Mouse (Mus musculus) CH12.LX (cell line): ENCODE results near the gene Fbxw11. TPM values are rescaled to one million over a fixed set of nuclear protein-coding genes. Genes with fewer than 3 reads are reported as not detected.
"Not testable (repeated sequence)": the region's sequence is repeated elsewhere in the genome, so short reads cannot be mapped to it uniquely, and the experiment has no call there.

Experiments
- DNase-seq: peaks from one replicate; pipeline ENCODE4 v3.0.0-alpha.2; 2013; ENCODE audit errors: extremely low read depth
- H3K27ac ChIP-seq: 2 replicates; pipeline ENCODE4 v1.5.1; 2012; ENCODE audit warnings: low read depth, mild to moderate bottlenecking, control low read depth, moderate library complexity; ENCODE audit not compliant: insufficient read depth
- H3K27me3 ChIP-seq: replicated peaks from 2 replicates; pipeline ENCODE3; 2012; ENCODE audit warnings: inconsistent platforms
- H3K36me3 ChIP-seq, 2 experiments: replicated peaks in 1 of 2; 2 replicates each; pipeline versions ENCODE3 to v1.6.1; 2012; ENCODE audit warnings: inconsistent platforms in 1 of 2, low read length in 1 of 2, mild to moderate bottlenecking in 1 of 2, mixed read lengths in 1 of 2, moderate library complexity in 1 of 2; ENCODE audit not compliant: control insufficient read depth in 1 of 2, insufficient read depth in 1 of 2
- H3K4me1 ChIP-seq, 2 experiments: 2 replicates each; pipeline ENCODE4 v1.6.1; 2012; ENCODE audit warnings: inconsistent platforms in 1 of 2, moderate library complexity in 1 of 2; ENCODE audit not compliant: insufficient read depth in 2 of 2, control insufficient read depth in 1 of 2
- H3K4me2 ChIP-seq: 2 replicates; pipeline ENCODE4 v1.6.1; 2012; ENCODE audit warnings: low read depth, mild to moderate bottlenecking, control low read depth; ENCODE audit not compliant: poor library complexity, insufficient read depth, severe bottlenecking
- H3K4me3 ChIP-seq, 3 experiments: fragments of 150-350 bp in 1 of 3; sonication (generic) in 1 of 3; replicated peaks in 1 of 3; 2 replicates each; pipeline versions ENCODE3 to v1.5.1; 2011 to 2012; ENCODE audit warnings: low read depth in 2 of 3, low read length in 2 of 3, mild to moderate bottlenecking in 2 of 3, moderate library complexity in 2 of 3, control low read depth in 1 of 3, improper control_type of control experiment in 1 of 3, inconsistent platforms in 1 of 3, mixed read lengths in 1 of 3; ENCODE audit not compliant: poor library complexity in 1 of 3
- H3K79me2 ChIP-seq: replicated peaks from 2 replicates; pipeline ENCODE4 v1.6.1; 2012; ENCODE audit warnings: mild to moderate bottlenecking, moderate library complexity; ENCODE audit not compliant: control insufficient read depth, poor library complexity, insufficient read depth, severe bottlenecking; ENCODE audit errors: extremely low read depth
- H3K9ac ChIP-seq: 2 replicates; pipeline ENCODE4 v1.6.1; 2012; ENCODE audit warnings: low read depth, mild to moderate bottlenecking, control low read depth, moderate library complexity; ENCODE audit not compliant: insufficient read depth
- H3K9me3 ChIP-seq: replicated peaks from 2 replicates; pipeline ENCODE3; 2012; ENCODE audit warnings: low read length, inconsistent platforms, mixed read lengths
- BHLHE40 ChIP-seq: IDR thresholded peaks from 2 replicates; pipeline ENCODE4 v1.6.1; 2011; ENCODE audit warnings: mild to moderate bottlenecking, low read depth, low read length, improper control_type of control experiment
- CTCF ChIP-seq, 2 experiments: IDR thresholded peaks in 1 of 2; conservative IDR thresholded peaks in 1 of 2; 2 replicates each; pipeline ENCODE4 v1.5.1; 2011 to 2012; ENCODE audit warnings: low read depth in 2 of 2, low read length in 2 of 2, improper control_type of control experiment in 1 of 2, inconsistent platforms in 1 of 2, mild to moderate bottlenecking in 1 of 2, moderate library complexity in 1 of 2
- E2F4 ChIP-seq: IDR thresholded peaks from 2 replicates; pipeline ENCODE4 v1.6.1; 2011; ENCODE audit warnings: low read depth, low read length, improper control_type of control experiment; ENCODE audit not compliant: insufficient replicate concordance
- ELF1 ChIP-seq: IDR thresholded peaks from 2 replicates; pipeline ENCODE4 v1.6.1; 2014; ENCODE audit warnings: low read depth, mild to moderate bottlenecking, inconsistent platforms, low read length, improper control_type of control experiment
- EP300 ChIP-seq: IDR thresholded peaks from 2 replicates; pipeline ENCODE4 v1.6.1; 2011; ENCODE audit warnings: low read length, improper control_type of control experiment
- ETS1 ChIP-seq: conservative IDR thresholded peaks from 2 replicates; pipeline ENCODE4 v1.6.1; 2012; ENCODE audit warnings: low read depth, mild to moderate bottlenecking, inconsistent platforms, low read length, improper control_type of control experiment, moderate library complexity
- JUN ChIP-seq: IDR thresholded peaks from 2 replicates; pipeline ENCODE4 v1.6.1; 2011; ENCODE audit warnings: low read depth, mild to moderate bottlenecking, low read length, improper control_type of control experiment, moderate library complexity; ENCODE audit not compliant: insufficient read depth
- JUND ChIP-seq: conservative IDR thresholded peaks from 2 replicates; pipeline ENCODE4 v1.6.1; 2011; ENCODE audit warnings: low read depth, low read length, improper control_type of control experiment
- MAZ ChIP-seq: IDR thresholded peaks from 2 replicates; pipeline ENCODE4 v1.6.1; 2012; ENCODE audit warnings: low read depth, mild to moderate bottlenecking, inconsistent platforms, low read length, improper control_type of control experiment, moderate library complexity
- MEF2A ChIP-seq: IDR thresholded peaks from 2 replicates; pipeline ENCODE4 v1.6.1; 2014; ENCODE audit warnings: low read depth, mild to moderate bottlenecking, inconsistent platforms, low read length, improper control_type of control experiment, borderline replicate concordance
- MYC ChIP-seq: IDR thresholded peaks from 2 replicates; pipeline ENCODE4 v1.6.1; 2011; ENCODE audit warnings: low read depth, mild to moderate bottlenecking, improper control_type of control experiment, low read length
- NELFE ChIP-seq: IDR thresholded peaks from 2 replicates; pipeline ENCODE4 v1.6.1; 2011; ENCODE audit warnings: low read depth, low read length, improper control_type of control experiment
- NRF1 ChIP-seq: IDR thresholded peaks from 2 replicates; pipeline ENCODE4 v1.6.1; 2014; ENCODE audit warnings: low read depth, mild to moderate bottlenecking, inconsistent platforms, low read length, improper control_type of control experiment, moderate library complexity
- POLR2A ChIP-seq: IDR thresholded peaks from 2 replicates; pipeline ENCODE4 v1.6.1; 2011; ENCODE audit warnings: low read depth, mild to moderate bottlenecking, improper control_type of control experiment, low read length
- SIN3A ChIP-seq: IDR thresholded peaks from 2 replicates; pipeline ENCODE4 v1.6.1; 2012; ENCODE audit warnings: low read length, improper control_type of control experiment, inconsistent platforms
- SMC3 ChIP-seq: IDR thresholded peaks from 2 replicates; pipeline ENCODE4 v1.6.1; 2011; ENCODE audit warnings: low read depth, low read length, improper control_type of control experiment
- TBP ChIP-seq: conservative IDR thresholded peaks from 2 replicates; pipeline ENCODE4 v1.6.1; 2011; ENCODE audit warnings: low read depth, low read length, improper control_type of control experiment
- TCF12 ChIP-seq: IDR thresholded peaks from 2 replicates; pipeline ENCODE4 v1.6.1; 2014; ENCODE audit warnings: low read depth, mild to moderate bottlenecking, inconsistent platforms, low read length, improper control_type of control experiment
- UBTF ChIP-seq: IDR thresholded peaks from 2 replicates; pipeline ENCODE4 v1.6.1; 2012; ENCODE audit warnings: low read depth, mild to moderate bottlenecking, inconsistent platforms, low read length, improper control_type of control experiment, moderate library complexity
- ZC3H11A ChIP-seq: IDR thresholded peaks from 2 replicates; pipeline ENCODE4 v1.6.1; 2012; ENCODE audit warnings: low read depth, mild to moderate bottlenecking, inconsistent platforms, low read length, improper control_type of control experiment
- ZKSCAN1 ChIP-seq: IDR thresholded peaks from 2 replicates; pipeline ENCODE4 v1.6.1; 2012; ENCODE audit warnings: low read depth, inconsistent platforms, low read length, improper control_type of control experiment, borderline replicate concordance
- dilution Hi-C: fragments of 300-500 bp; cut with MboI; formaldehyde crosslinking; loops from 2 replicates; pipeline ENCODE4 v1.14.3; 2020; ENCODE audit warnings: low sequenced_read_pairs; ENCODE audit not compliant: extremely low pct_unique_long_range_greater_than_20kb, extremely low pct_ligation_motif_present
- in situ Hi-C: fragments of 300-500 bp; cut with MboI; formaldehyde crosslinking; loops from 3 replicates; pipeline ENCODE4 v1.14.3; 2019; ENCODE audit warnings: low sequenced_read_pairs, low pct_ligation_motif_present, low pct_unique_long_range_greater_than_20kb, mixed read lengths
- polyA plus RNA-seq: library from polyadenylated mRNA; unstranded; fragments of >175 nt; gene quantifications from 2 replicates; pipeline ENCODE4 v1.2.1, GENCODE M21; 2012; ENCODE audit warnings: low read depth; ENCODE audit not compliant: insufficient read length
- total RNA-seq, 2 experiments: library from RNA; depleted of rRNA; stranded (reverse); fragments of 300-350 nt in 1 of 2; fragments of >200 nt in 1 of 2; gene quantifications; 2 replicates each; pipeline ENCODE4 v1.2.3; 2012 to 2014

Fbxw11 gene
- total and polyA plus RNA-seq, 3 experiments: 54.5 to 85.0 (median 58.5) TPM

DNA sequence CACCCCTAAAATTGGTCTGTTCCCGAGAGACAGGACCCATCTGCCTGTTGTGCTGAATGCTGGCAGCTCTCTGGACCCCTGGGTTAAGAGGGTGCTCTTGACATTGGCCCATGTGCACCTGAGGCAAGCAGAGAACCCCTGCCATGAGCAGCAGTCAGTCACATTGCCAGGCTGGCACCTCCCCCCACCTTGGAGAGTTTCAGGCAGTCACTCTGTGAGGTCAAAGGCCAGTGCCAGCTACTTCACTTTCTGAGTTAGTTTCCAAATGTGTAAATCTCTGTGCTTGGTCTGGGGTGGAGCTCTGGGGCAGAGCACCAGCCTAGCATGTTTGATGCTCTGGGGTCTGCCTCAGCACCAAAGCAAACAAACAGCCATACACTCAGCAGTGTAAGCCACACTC lies 24.5 kb upstream of the Fbxw11 start:
- dilution Hi-C loops: no loop called here
- DNase-seq: peak; percentile 27
- Histone ChIP-seq H3K4me2 (no peak overlapping the region), H3K27me3 (no peaks in the 10 kb centered on the region), H3K79me2 (no peaks in the 10 kb centered on the region), H3K36me3 (peaks cover 46 to 87% of the 10 kb centered on the region in 2 experiments), H3K4me3 (no peak overlapping the region), H3K9me3 (no peaks in the 10 kb centered on the region), H3K9ac (no peak overlapping the region), H3K4me1 (peaks cover 7 to 26% of the 10 kb centered on the region in 2 experiments), H3K27ac (no peak overlapping the region)
- in situ Hi-C loops: loop anchor here (25.0 kb wide), 1 partner anchor 519 kb away; the partner anchor contains the start of gene Fgf18
- TF ChIP-seq ETS1 (no peak), BHLHE40 (no peak), NRF1 (no peak), E2F4 (no peak), MYC (no peak), MAZ (no peak), ELF1 (no peak), UBTF (no peak)

DNA sequence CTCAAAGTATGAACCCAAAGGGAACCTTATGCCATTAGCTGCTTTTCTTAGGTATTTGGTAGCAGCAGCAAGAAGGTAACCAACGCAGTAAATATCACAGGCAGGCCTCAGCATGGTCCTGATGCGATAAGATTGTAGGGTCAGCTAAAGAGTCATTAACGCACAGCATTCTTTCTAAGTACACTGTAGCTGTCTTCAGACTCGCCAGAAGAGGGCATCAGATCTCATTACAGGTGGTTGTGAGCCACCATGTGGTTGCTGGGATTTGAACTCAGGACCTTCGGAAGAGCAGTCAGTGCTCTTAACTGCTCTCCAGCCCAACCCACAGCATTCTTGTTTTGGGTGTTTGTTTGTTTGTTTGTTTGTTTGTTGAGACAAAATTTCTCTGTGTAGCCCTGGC lies 23.9 kb upstream of the Fbxw11 start:
- dilution Hi-C loops, H3K27me3 ChIP-seq, H3K27ac ChIP-seq, H3K4me3 ChIP-seq, H3K79me2 ChIP-seq, H3K4me2 ChIP-seq, H3K9ac ChIP-seq, H3K9me3 ChIP-seq: not testable (repeated sequence)
- peaks cover 7 to 26% of the 10 kb centered on the region in 2 experiments for H3K4me1 ChIP-seq
- peaks cover 44 to 87% of the 10 kb centered on the region in 2 experiments for H3K36me3 ChIP-seq
- in situ Hi-C loops: loop anchor here (25.0 kb wide), 1 partner anchor 519 kb away; the partner anchor contains the start of gene Fgf18
- TF ChIP-seq SMC3 (peak; percentile 35; the same call in 1 of the 2 replicates), CTCF (conservative IDR thresholded peaks at IDR 0.05 in 1 of 2, IDR thresholded peaks at IDR 0.05 in 1 of 2; ENCODE audit: low read depth in 2 of 2, low read length in 2 of 2) (peak in 1 of 2 experiments; percentile 45; a peak in 2 of 4 replicates)
- DNase-seq: peak; percentile 17

DNA sequence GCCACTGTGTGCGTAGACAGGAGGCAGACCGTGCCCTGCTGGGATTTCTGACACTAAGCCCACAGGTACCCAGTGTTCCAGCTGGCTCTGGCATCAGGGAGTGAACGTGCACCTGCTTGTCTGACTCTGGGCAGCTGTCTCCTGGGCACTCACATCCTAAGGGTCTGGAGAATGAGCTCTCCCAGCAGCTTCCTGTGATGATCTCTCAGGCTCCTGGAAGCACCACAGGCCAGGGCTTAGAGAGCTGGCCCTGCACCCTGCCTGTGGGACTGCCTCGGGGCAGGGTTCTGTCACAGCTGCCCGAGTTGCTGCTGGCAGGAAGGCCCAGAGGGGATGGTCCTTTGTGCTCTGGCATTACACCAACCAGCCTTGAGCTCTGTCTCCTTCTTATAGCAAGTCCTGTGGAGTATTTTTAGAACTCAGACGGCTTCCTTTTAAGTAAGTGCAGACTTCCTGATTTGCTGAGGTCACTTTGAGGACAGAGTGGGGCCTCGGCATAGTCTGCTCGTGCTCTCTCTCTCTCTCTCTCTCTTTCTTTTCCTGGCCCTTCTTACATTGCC lies 23.2 kb upstream of the Fbxw11 start:
- Histone ChIP-seq H3K9me3 (no peaks in the 10 kb centered on the region), H3K27ac (peak overlapping the region; percentile 67), H3K27me3 (no peaks in the 10 kb centered on the region), H3K36me3 (peaks cover 43 to 85% of the 10 kb centered on the region in 2 experiments), H3K4me3 (peak overlapping the region in 1 of 3 experiments; percentile 22), H3K4me2 (peak overlapping the region; percentile 8; the same call in 1 of the 2 replicates), H3K79me2 (no peaks in the 10 kb centered on the region), H3K9ac (no peak overlapping the region), H3K4me1 (peaks cover 7 to 26% of the 10 kb centered on the region in 2 experiments)
- DNase-seq: peak; percentile 87
- dilution Hi-C loops (no loop called here), in situ Hi-C loops (loop anchor here (25.0 kb wide), 1 partner anchor 518 kb away; the partner anchor contains the start of gene Fgf18)
- TF ChIP-seq TCF12 (no peak), MEF2A (peak; percentile 95), BHLHE40 (peak; percentile 80), SMC3 (no peak; the same call in 1 of the 2 replicates), SIN3A (no peak), ELF1 (peak; percentile 75), ZC3H11A (no peak), NELFE (no peak), TBP (0 out of 2 replicates have a peak, but pooled peaks have one; percentile 64), POLR2A (0 out of 2 replicates have a peak, but pooled peaks have one; percentile 25), ETS1 (0 out of 2 replicates have a peak, but pooled peaks have one; percentile 12), MAZ (no peak), JUN (no peak), ZKSCAN1 (no peak), JUND (no peak), EP300 (no peak)
